Mouse (Mus musculus): ENCODE data around the gene Hs6st3. TPM values are rescaled to one million over a fixed set of nuclear protein-coding genes. Genes with fewer than 3 reads are reported as not detected.

The Hs6st3 gene
- total and polyA plus RNA-seq, 3 experiments: not detected

GRCm38 (mm10) chr14:119732219-119732618 is 594.1 kb downstream of the Hs6st3 start:
- DNase-seq (ENCODE audit: extremely low read depth): no peak
- TF ChIP-seq ETS1 (conservative IDR thresholded peaks at IDR 0.05; ENCODE audit: low read depth, low read length) (no peak), HCFC1 (IDR thresholded peaks at IDR 0.05; ENCODE audit: low read depth, low read length) (no peak), NRF1 (IDR thresholded peaks at IDR 0.05; ENCODE audit: low read depth, low read length) (no peak), CTCF (conservative IDR thresholded peaks at IDR 0.05 in 1 of 2, IDR thresholded peaks at IDR 0.05 in 1 of 2; ENCODE audit: low read depth in 2 of 2, low read length in 2 of 2) (no peak), UBTF (IDR thresholded peaks at IDR 0.05; ENCODE audit: low read depth, low read length) (no peak), BHLHE40 (IDR thresholded peaks at IDR 0.05; ENCODE audit: low read depth, low read length) (no peak), RCOR1 (conservative IDR thresholded peaks at IDR 0.05; ENCODE audit: low read depth, low read length) (no peak)
- dilution Hi-C loops (cut with MboI; ENCODE audit: extremely low pct_ligation_motif_present, extremely low pct_unique_long_range_greater_than_20kb, low sequenced_read_pairs) (no loop called here), in situ Hi-C loops (cut with MboI; ENCODE audit: low pct_ligation_motif_present, low pct_unique_long_range_greater_than_20kb, low sequenced_read_pairs) (no loop called here)
- H3K4me1 ChIP-seq (ENCODE audit: control insufficient read depth in 1 of 2, insufficient read depth in 2 of 2): no peaks in the 10 kb centered on the region
- no peak overlapping the region for H3K9ac ChIP-seq (ENCODE audit: insufficient read depth, low read depth)
- H3K4me3 ChIP-seq (replicated peaks in 1 of 3; ENCODE audit: low read depth in 2 of 3, low read length in 2 of 3, poor library complexity in 1 of 3): no peak overlapping the region
- peaks cover 44% of the 10 kb centered on the region for H3K9me3 ChIP-seq (replicated peaks; ENCODE audit: low read length)
- no peaks in the 10 kb centered on the region for H3K36me3 ChIP-seq (replicated peaks in 1 of 2; ENCODE audit: control insufficient read depth in 1 of 2, insufficient read depth in 1 of 2, low read length in 1 of 2)
- H3K27ac ChIP-seq (ENCODE audit: insufficient read depth, low read depth): no peak overlapping the region
- no peaks in the 10 kb centered on the region for H3K27me3 ChIP-seq (replicated peaks)
- no peaks in the 10 kb centered on the region for H3K79me2 ChIP-seq (replicated peaks; ENCODE audit: control insufficient read depth, extremely low read depth, insufficient read depth, poor library complexity, severe bottlenecking)
- no peak overlapping the region for H3K4me2 ChIP-seq (ENCODE audit: insufficient read depth, low read depth, poor library complexity, severe bottlenecking)

- H3K27ac ChIP-seq (ENCODE audit: insufficient read depth, low read depth): no peak overlapping the region
- no peak overlapping the region for H3K4me3 ChIP-seq (replicated peaks in 1 of 3; ENCODE audit: low read depth in 2 of 3, low read length in 2 of 3, poor library complexity in 1 of 3)
- H3K79me2 ChIP-seq (replicated peaks; ENCODE audit: control insufficient read depth, extremely low read depth, insufficient read depth, poor library complexity, severe bottlenecking): no peaks in the 10 kb centered on the region
- H3K36me3 ChIP-seq (replicated peaks in 1 of 2; ENCODE audit: control insufficient read depth in 1 of 2, insufficient read depth in 1 of 2, low read length in 1 of 2): no peaks in the 10 kb centered on the region
- in situ Hi-C loops (cut with MboI; ENCODE audit: low pct_ligation_motif_present, low pct_unique_long_range_greater_than_20kb, low sequenced_read_pairs) (no loop called here), dilution Hi-C loops (cut with MboI; ENCODE audit: extremely low pct_ligation_motif_present, extremely low pct_unique_long_range_greater_than_20kb, low sequenced_read_pairs) (no loop called here)
- TF ChIP-seq JUND (conservative IDR thresholded peaks at IDR 0.05; ENCODE audit: low read depth, low read length): no peak
- no peak for TF ChIP-seq BHLHE40 (IDR thresholded peaks at IDR 0.05; ENCODE audit: low read depth, low read length)
- TF ChIP-seq UBTF (IDR thresholded peaks at IDR 0.05; ENCODE audit: low read depth, low read length): no peak
- no peak for TF ChIP-seq ZKSCAN1 (IDR thresholded peaks at IDR 0.05; ENCODE audit: borderline replicate concordance, low read depth, low read length)
- no peak for TF ChIP-seq GABPA (IDR thresholded peaks at IDR 0.05; ENCODE audit: insufficient replicate concordance, low read depth, low read length)
- no peak overlapping the region for H3K4me2 ChIP-seq (ENCODE audit: insufficient read depth, low read depth, poor library complexity, severe bottlenecking)
- DNase-seq (ENCODE audit: extremely low read depth): no peak
- H3K27me3 ChIP-seq (replicated peaks): no peaks in the 10 kb centered on the region
- H3K9ac ChIP-seq (ENCODE audit: insufficient read depth, low read depth): no peak overlapping the region
- no peaks in the 10 kb centered on the region for H3K4me1 ChIP-seq (ENCODE audit: control insufficient read depth in 1 of 2, insufficient read depth in 2 of 2)
- H3K9me3 ChIP-seq (replicated peaks; ENCODE audit: low read length): peaks cover 56% of the 10 kb centered on the region
Measured at GRCm38 (mm10) chr14:119737408-119737961, 599.3 kb downstream of the Hs6st3 start.

GRCm38 (mm10) chr14:119741791-119742190 is 603.6 kb downstream of the Hs6st3 start:
- no peak for DNase-seq (ENCODE audit: extremely low read depth)
- H3K27me3 ChIP-seq (replicated peaks): no peaks in the 10 kb centered on the region
- no peak overlapping the region for H3K27ac ChIP-seq (ENCODE audit: insufficient read depth, low read depth)
- peaks cover 39% of the 10 kb centered on the region for H3K9me3 ChIP-seq (replicated peaks; ENCODE audit: low read length)
- no peak overlapping the region for H3K9ac ChIP-seq (ENCODE audit: insufficient read depth, low read depth)
- no peak overlapping the region for H3K4me3 ChIP-seq (replicated peaks in 1 of 3; ENCODE audit: low read depth in 2 of 3, low read length in 2 of 3, poor library complexity in 1 of 3)
- dilution Hi-C loops (cut with MboI; ENCODE audit: extremely low pct_ligation_motif_present, extremely low pct_unique_long_range_greater_than_20kb, low sequenced_read_pairs): no loop called here
- H3K79me2 ChIP-seq (replicated peaks; ENCODE audit: control insufficient read depth, extremely low read depth, insufficient read depth, poor library complexity, severe bottlenecking): no peaks in the 10 kb centered on the region
- TF ChIP-seq PAX5 (IDR thresholded peaks at IDR 0.05; ENCODE audit: low read length): no peak
- no peak for TF ChIP-seq CHD1 (IDR thresholded peaks at IDR 0.05; ENCODE audit: low read depth, low read length)
- no peak for TF ChIP-seq EP300 (IDR thresholded peaks at IDR 0.05; ENCODE audit: low read length)
- TF ChIP-seq SMC3 (IDR thresholded peaks at IDR 0.05; ENCODE audit: low read depth, low read length): no peak
- TF ChIP-seq IRF4 (IDR thresholded peaks at IDR 0.05; ENCODE audit: low read depth, low read length): no peak
- TF ChIP-seq NRF1 (IDR thresholded peaks at IDR 0.05; ENCODE audit: low read depth, low read length): no peak
- no peak for TF ChIP-seq ZKSCAN1 (IDR thresholded peaks at IDR 0.05; ENCODE audit: borderline replicate concordance, low read depth, low read length)
- no peak for TF ChIP-seq USF2 (conservative IDR thresholded peaks at IDR 0.05; ENCODE audit: low read depth, low read length)
- no peak for TF ChIP-seq SIN3A (IDR thresholded peaks at IDR 0.05; ENCODE audit: low read length)
- TF ChIP-seq MAX (IDR thresholded peaks at IDR 0.05; ENCODE audit: low read length): no peak
- TF ChIP-seq JUND (conservative IDR thresholded peaks at IDR 0.05; ENCODE audit: low read depth, low read length): no peak
- no peak for TF ChIP-seq CHD2 (IDR thresholded peaks at IDR 0.05; ENCODE audit: low read length)
- no peak for TF ChIP-seq ZNF384 (IDR thresholded peaks at IDR 0.05; ENCODE audit: low read depth, low read length)
- no peak for TF ChIP-seq UBTF (IDR thresholded peaks at IDR 0.05; ENCODE audit: low read depth, low read length)
- no peak for TF ChIP-seq CTCF (conservative IDR thresholded peaks at IDR 0.05 in 1 of 2, IDR thresholded peaks at IDR 0.05 in 1 of 2; ENCODE audit: low read depth in 2 of 2, low read length in 2 of 2)
- TF ChIP-seq MXI1 (IDR thresholded peaks at IDR 0.05; ENCODE audit: low read depth, low read length): no peak
- in situ Hi-C loops (cut with MboI; ENCODE audit: low pct_ligation_motif_present, low pct_unique_long_range_greater_than_20kb, low sequenced_read_pairs): no loop called here
- no peaks in the 10 kb centered on the region for H3K4me1 ChIP-seq (ENCODE audit: control insufficient read depth in 1 of 2, insufficient read depth in 2 of 2)
- H3K4me2 ChIP-seq (ENCODE audit: insufficient read depth, low read depth, poor library complexity, severe bottlenecking): no peak overlapping the region
- H3K36me3 ChIP-seq (replicated peaks in 1 of 2; ENCODE audit: control insufficient read depth in 1 of 2, insufficient read depth in 1 of 2, low read length in 1 of 2): no peaks in the 10 kb centered on the region
